In the genomic region with DNA sequence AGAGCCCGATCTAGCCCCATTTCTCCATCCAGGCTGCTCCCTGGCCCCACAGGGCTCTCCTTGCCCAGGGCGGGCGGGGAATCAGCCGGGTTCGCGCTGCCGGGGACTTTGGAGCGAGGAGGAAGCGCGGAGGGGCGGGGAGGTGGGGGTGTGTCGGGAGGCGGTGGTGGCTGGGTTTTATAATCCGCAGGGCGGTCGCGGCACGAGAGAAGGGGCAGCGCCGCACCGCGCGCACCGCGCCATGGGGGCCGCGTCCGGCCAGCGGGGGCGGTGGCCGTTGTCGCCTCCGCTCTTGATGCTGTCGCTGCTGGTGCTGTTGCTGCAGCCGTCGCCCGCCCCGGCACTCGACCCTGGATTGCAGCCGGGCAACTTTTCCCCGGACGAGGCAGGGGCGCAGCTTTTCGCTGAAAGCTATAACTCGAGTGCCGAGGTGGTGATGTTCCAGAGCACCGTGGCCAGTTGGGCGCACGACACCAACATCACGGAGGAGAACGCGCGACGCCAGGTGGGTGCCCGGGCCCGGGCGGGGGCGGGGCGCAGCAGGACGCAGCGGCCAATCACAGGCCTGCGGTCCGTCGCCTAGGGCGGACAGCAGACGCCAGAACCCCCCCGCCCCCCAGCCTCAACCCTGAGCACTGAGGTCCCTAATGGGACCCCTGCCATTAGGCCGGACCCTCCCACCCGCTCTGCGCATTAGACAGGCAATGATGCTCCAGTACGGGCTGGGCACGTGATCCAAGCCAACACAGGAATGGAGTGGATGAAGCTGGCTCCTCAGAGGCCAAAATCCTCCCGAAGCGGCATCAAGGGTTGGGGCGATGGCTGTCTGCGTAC, we compare ENCODE assay signal across 8 mouse cellular contexts. TPM values are rescaled to one million over a fixed set of nuclear protein-coding genes. Genes with fewer than 3 reads are reported as not detected.
DNase-seq lines count a peak whose midpoint lies in the region; ATAC-seq and TF ChIP-seq lines count a peak whose summit lies in the region.

A gene (plus strand): TSS at position 205 of the 834 bp plus-strand sequence.

- peak within 1 kb of the TSS; percentile 73 for H3K9ac ChIP-seq in hindbrain, embryonic 14.5 days
- H3K9ac ChIP-seq in midbrain, embryonic 16.5 days (ENCODE audit: low read depth, low read length), result peak within 1 kb of the TSS; percentile 80

- peak within 1 kb of the TSS; percentile 99 for H3K4me2 ChIP-seq in hindbrain, embryonic 14.5 days (replicated peaks)
- peak within 1 kb of the TSS; percentile 98 for H3K4me2 ChIP-seq in midbrain, embryonic 16.5 days (ENCODE audit: low read length)

- no peak within 1 kb of the TSS for H3K27ac ChIP-seq in cerebellum, adult 2 months (ENCODE audit: insufficient read depth, low read length)
- no peak within 1 kb of the TSS for H3K27ac ChIP-seq in hindbrain, embryonic 14.5 days
- peak within 1 kb of the TSS; percentile 55 for H3K27ac ChIP-seq in midbrain, embryonic 16.5 days (ENCODE audit: low read length)

- 0 out of 2 replicates have a peak, but pooled peaks cover 2% of the 10 kb centered on the region for H3K4me1 ChIP-seq in cerebellum, adult 2 months (ENCODE audit: control insufficient read depth, insufficient read depth, low read length)
- H3K4me1 ChIP-seq in hindbrain, embryonic 14.5 days (replicated peaks; ENCODE audit: control insufficient read depth, insufficient read depth, low read length), result 0 out of 2 replicates have a peak, but pooled peaks cover 6% of the 10 kb centered on the region
- peaks cover 10% of the 10 kb centered on the region for H3K4me1 ChIP-seq in midbrain, embryonic 16.5 days (ENCODE audit: control insufficient read depth, insufficient read depth, low read length)

- peak in 1 of 2 experiments; percentile 27 for DNase-seq in cerebellum, adult 2 months
- DNase-seq in cerebellum, adult 9-11 months, result no peak
- peak; percentile 37 for DNase-seq in adrenal gland, postnatal 25 days
- no peak for DNase-seq in gastrocnemius, adult 8-10 months (ENCODE audit: low spot score in 2 of 2)
- DNase-seq in hindbrain, embryonic 14.5 days (ENCODE audit: low spot score), result peak; percentile 41
- DNase-seq in liver, result peak; percentile 30
- no peak for DNase-seq in spleen, adult 12 weeks (ENCODE audit: low spot score)

- WGBS in cerebellum, adult 2 months, result 2% methylated on average over 75 of the region's 76 CpGs
- under 1% methylated on average over 72 of the region's 76 CpGs for WGBS in hindbrain, embryonic 14.5 days
- under 1% methylated on average over 57 of the region's 76 CpGs for WGBS in midbrain, embryonic 16.5 days

- H3K36me3 ChIP-seq in hindbrain, embryonic 14.5 days (replicated peaks; ENCODE audit: control insufficient read depth, insufficient read depth), result no peaks in the 10 kb centered on the region
- H3K36me3 ChIP-seq in midbrain, embryonic 16.5 days (ENCODE audit: control insufficient read depth, insufficient read depth, low read length), result no peaks in the 10 kb centered on the region

- no peak for TF ChIP-seq CTCF in cerebellum, adult 2 months (IDR thresholded peaks at IDR 0.05; ENCODE audit: borderline replicate concordance, insufficient read depth, low read depth, low read length)

- no peaks in the 10 kb centered on the region for H3K9me3 ChIP-seq in hindbrain, embryonic 14.5 days (ENCODE audit: control insufficient read depth, low read length)
- no peaks in the 10 kb centered on the region for H3K9me3 ChIP-seq in midbrain, embryonic 16.5 days (replicated peaks; ENCODE audit: control insufficient read depth, low read length, poor library complexity, severe bottlenecking)

- peak within 1 kb of the TSS; percentile 66 for H3K4me3 ChIP-seq in cerebellum, adult 2 months (replicated peaks; ENCODE audit: insufficient read depth, low read depth, low read length)
- peak within 1 kb of the TSS; percentile 70 for H3K4me3 ChIP-seq in hindbrain, embryonic 14.5 days (replicated peaks; ENCODE audit: low read length)
- H3K4me3 ChIP-seq in midbrain, embryonic 16.5 days (ENCODE audit: low read depth, low read length), result peak within 1 kb of the TSS; percentile 66

- no peak for TF ChIP-seq POLR2A in cerebellum, adult 2 months (IDR thresholded peaks at IDR 0.05; ENCODE audit: borderline replicate concordance, insufficient read depth, low read length)

- no peaks in the 10 kb centered on the region for H3K27me3 ChIP-seq in cerebellum, adult 2 months (ENCODE audit: control insufficient read depth, insufficient read depth, low read length)
- peaks cover 5% of the 10 kb centered on the region; the same call in 1 of the 2 replicates for H3K27me3 ChIP-seq in hindbrain, embryonic 14.5 days (ENCODE audit: control insufficient read depth, insufficient read depth, low read length)
- peaks cover 13% of the 10 kb centered on the region for H3K27me3 ChIP-seq in midbrain, embryonic 16.5 days (ENCODE audit: control insufficient read depth, insufficient read depth, low read depth, low read length)

- peak; percentile 73 for ATAC-seq in hindbrain, embryonic 14.5 days (ENCODE audit: low FRiP score)
- ATAC-seq in midbrain, embryonic 16.5 days, result peak; percentile 79

RNA-seq across cellular contexts. Expression of the gene that starts here (rescaled TPM):
- polyA plus RNA-seq in cerebellum, adult 2 months (2012; rRNA removed), result 13.6 and 19.7 TPM in 2 replicates
- 7.3 and 8.2 TPM in 2 replicates for total RNA-seq in adrenal gland, postnatal 25 days (2021)
- 10 to 100 TPM in 3 of 4 experiments, 1 to 10 TPM in 1; 9.4 to 21.2 (median 13.4) TPM for total RNA-seq in gastrocnemius, adult 8-10 months (2022)
- polyA plus RNA-seq in hindbrain, embryonic 14.5 days (2014; fragmentation: Nextera tagmentation; extraction: Ambion mirVana), result 6.0 and 6.8 TPM in 2 replicates
- 7.0 and 8.2 TPM in 2 replicates for polyA plus RNA-seq in midbrain, embryonic 16.5 days (2015; fragmentation: Nextera tagmentation; extraction: Ambion mirVana)

Comparison
In these comparisons a context has a peak if more than half of its experiments do, and no peak if none do; other contexts are left out.
1. DNase-seq: peak in adrenal gland, postnatal 25 days (single experiment), hindbrain, embryonic 14.5 days (single experiment) and liver (single experiment); none in cerebellum, adult 9-11 months (single experiment), gastrocnemius, adult 8-10 months (0 of 2) and spleen, adult 12 weeks (single experiment).
2. Peak in every context shown above with its lines, with median percentiles within 50 percentile points of each other: H3K4me3 ChIP-seq.